Mouse (Mus musculus) myocyte (in vitro differentiated cells): ENCODE results near the gene Ccdc185.

Source experiments
- CEBPB ChIP-seq: IDR thresholded peaks from 2 replicates; pipeline ENCODE4 v1.6.1; 2011; ENCODE audit warnings: mild to moderate bottlenecking, moderate library complexity; ENCODE audit not compliant: poor library complexity, insufficient read depth, severe bottlenecking
- E2F4 ChIP-seq: IDR thresholded peaks from one replicate; pipeline ENCODE4 v1.6.1; 2011; ENCODE audit warnings: mild to moderate bottlenecking, control low read depth, moderate library complexity; ENCODE audit not compliant: insufficient read depth
- MAX ChIP-seq: IDR thresholded peaks from one replicate; pipeline ENCODE4 v1.6.1; 2011; ENCODE audit warnings: low read depth, mild to moderate bottlenecking, control low read depth
- MYOD1 ChIP-seq, 3 experiments: IDR thresholded peaks; one replicate each; pipeline ENCODE4 v1.6.1; 2011; ENCODE audit warnings: control low read depth in 2 of 3, low read depth in 2 of 3, mild to moderate bottlenecking in 2 of 3, moderate library complexity in 1 of 3; ENCODE audit not compliant: insufficient read length in 2 of 3, control insufficient read depth in 1 of 3
- MYOG ChIP-seq, 3 experiments: IDR thresholded peaks; one replicate each; pipeline ENCODE4 v1.6.1; 2011; ENCODE audit warnings: control low read depth in 2 of 3, low read depth in 2 of 3, mild to moderate bottlenecking in 2 of 3; ENCODE audit not compliant: insufficient read length in 2 of 3, control insufficient read depth in 1 of 3, insufficient read depth in 1 of 3
- POLR2A ChIP-seq: IDR thresholded peaks from one replicate; pipeline ENCODE4 v1.6.1; 2011; ENCODE audit warnings: low read depth, mild to moderate bottlenecking, control low read depth, moderate library complexity; ENCODE audit not compliant: insufficient read length
- POLR2AphosphoS2 ChIP-seq: IDR thresholded peaks from one replicate; pipeline ENCODE4 v1.6.1; 2011; ENCODE audit warnings: low read depth, control low read depth; ENCODE audit not compliant: insufficient read length
- REST ChIP-seq: IDR thresholded peaks from one replicate; pipeline ENCODE4 v1.6.1; 2011; ENCODE audit warnings: mild to moderate bottlenecking, control low read depth, moderate library complexity; ENCODE audit not compliant: insufficient read depth, insufficient read length
- TCF12 ChIP-seq: IDR thresholded peaks from one replicate; pipeline ENCODE4 v1.6.1; 2011; ENCODE audit warnings: mild to moderate bottlenecking, control low read depth; ENCODE audit not compliant: poor library complexity, insufficient read depth, severe bottlenecking
- TCF3 ChIP-seq: IDR thresholded peaks from one replicate; pipeline ENCODE4 v1.6.1; 2011; ENCODE audit warnings: low read depth, control low read depth; ENCODE audit not compliant: insufficient read length
- USF1 ChIP-seq: IDR thresholded peaks from one replicate; pipeline ENCODE4 v1.6.1; 2011; ENCODE audit warnings: low read depth, mild to moderate bottlenecking, control low read depth, moderate library complexity

DNA sequence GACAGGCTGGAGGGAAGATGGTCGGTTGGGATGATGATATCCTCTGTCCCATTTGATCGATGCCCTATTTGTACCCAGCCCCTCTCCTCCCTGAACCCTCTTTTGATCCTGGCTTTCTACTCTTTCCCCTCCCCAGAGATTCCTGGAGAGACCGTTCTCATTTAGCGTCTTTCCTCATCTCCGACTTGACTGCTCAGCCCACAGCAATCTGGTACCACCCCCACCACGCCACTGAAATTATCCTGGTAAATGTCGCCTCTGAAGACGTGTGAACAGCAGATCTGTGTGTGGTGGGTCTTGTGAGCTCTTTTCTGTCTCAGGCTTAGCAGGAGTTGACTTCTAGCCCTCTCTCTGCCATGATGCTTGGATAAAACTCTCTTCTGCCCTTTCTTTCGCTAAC is 45.6 kb upstream of the Ccdc185 start:
- TF ChIP-seq POLR2A (no peak), USF1 (no peak), REST (no peak), TCF3 (no peak), MAX (no peak), POLR2AphosphoS2 (no peak), TCF12 (no peak), MYOD1 (IDR thresholded peaks at IDR 0.05; ENCODE audit: control insufficient read depth in 1 of 3, insufficient read length in 2 of 3, low read depth in 2 of 3) (no peak), MYOG (IDR thresholded peaks at IDR 0.05; ENCODE audit: control insufficient read depth in 1 of 3, insufficient read depth in 1 of 3, insufficient read length in 2 of 3, low read depth in 2 of 3) (no peak), CEBPB (no peak), E2F4 (no peak)
